Mouse (Mus musculus) hindbrain, embryonic 13.5 days (tissue): Measurements from ENCODE around the gene Spire2. TPM values are rescaled to one million over a fixed set of nuclear protein-coding genes. Genes with fewer than 3 reads are reported as not detected.
"Not testable (repeated sequence)": the region's sequence is repeated elsewhere in the genome, so short reads cannot be mapped to it uniquely, and the experiment has no call there.

Experiments used
- ATAC-seq: fragments of 200-750 bp; cut with Nextera tagmentation; 2 replicates; pipeline ENCODE4 v1.8.0; 2017; ENCODE audit warnings: moderate TSS enrichment; ENCODE audit not compliant: low FRiP score
- H3K27ac ChIP-seq: fragments of 300-500 bp; sonication (generic); 2 replicates; pipeline ENCODE4 v1.5.1; 2015; ENCODE audit warnings: inconsistent platforms, mild to moderate bottlenecking, moderate library complexity
- H3K27me3 ChIP-seq: fragments of 300-500 bp; sonication (generic); 2 replicates; pipeline ENCODE4 v1.6.1; 2015; ENCODE audit warnings: mild to moderate bottlenecking, inconsistent platforms
- H3K36me3 ChIP-seq: fragments of 300-500 bp; sonication (generic); 2 replicates; pipeline ENCODE4 v1.6.1; 2015; ENCODE audit warnings: mild to moderate bottlenecking, inconsistent platforms
- H3K4me1 ChIP-seq: fragments of 300-500 bp; sonication (generic); replicated peaks from 2 replicates; pipeline ENCODE4 v1.6.1; 2015; ENCODE audit warnings: inconsistent platforms
- H3K4me2 ChIP-seq: fragments of 300-500 bp; sonication (generic); 2 replicates; pipeline ENCODE4 v1.6.1; 2015; ENCODE audit warnings: inconsistent platforms, mild to moderate bottlenecking, moderate library complexity
- H3K4me3 ChIP-seq: fragments of 300-500 bp; sonication (generic); 2 replicates; pipeline ENCODE4 v1.5.1; 2015; ENCODE audit warnings: mild to moderate bottlenecking, inconsistent platforms
- H3K9ac ChIP-seq: fragments of 300-500 bp; sonication (generic); 2 replicates; pipeline ENCODE4 v1.6.1; 2015; ENCODE audit warnings: mild to moderate bottlenecking, inconsistent platforms
- H3K9me3 ChIP-seq: fragments of 300-500 bp; sonication (generic); 2 replicates; pipeline ENCODE4 v1.6.1; 2016; ENCODE audit warnings: inconsistent platforms
- WGBS: fragments of 180-500 bp; shearing (Covaris S2); methylation state at CpG from one replicate; pipeline ENCODE4 v1.1.7; 2015; 5-methylcytosine and 5-hydroxymethylcytosine counted together
- polyA plus RNA-seq: library from polyadenylated mRNA; unstranded; fragments of >200 nt; fragmentation: Nextera tagmentation; extraction: Ambion mirVana; gene quantifications from 2 replicates; pipeline ENCODE4 v1.2.1, GENCODE M21; 2015

The Spire2 gene
- polyA plus RNA-seq, 1 experiment from 2014 or later: 39.6 TPM

- H3K4me1 ChIP-seq: peaks cover 63% of the 10 kb centered on the region
These were observed 79.3 kb downstream of the Spire2 start for GRCm38 (mm10) chr8:123411781-123412327.

GRCm38 (mm10) chr8:123412560-123413170, 80.2 kb downstream of the Spire2 start:
- 0 out of 2 replicates have a peak, but pooled peaks have one; percentile 11 for ATAC-seq
- Histone ChIP-seq H3K4me2 (peak overlapping the region; percentile 94), H3K9ac (peak overlapping the region; percentile 100), H3K27me3 (0 out of 2 replicates have a peak, but pooled peaks cover 3% of the 10 kb centered on the region), H3K36me3 (peaks cover under 1% of the 10 kb centered on the region; the same call in 1 of the 2 replicates), H3K4me3 (peak overlapping the region; percentile 88), H3K9me3 (no peaks in the 10 kb centered on the region), H3K4me1 (peaks cover 64% of the 10 kb centered on the region), H3K27ac (peak overlapping the region; percentile 99)
- WGBS: 1% methylated on average over 12 of the region's 12 CpGs

More at GRCm38 (mm10) chr8:123411781-123412327, 79.3 kb downstream of the Spire2 start:
- 0 out of 2 replicates have a peak, but pooled peaks cover 4% of the 10 kb centered on the region for H3K27me3 ChIP-seq
- WGBS: 3% methylated on average over 16 of the region's 16 CpGs
- peak overlapping the region; percentile 94 for H3K4me2 ChIP-seq
- H3K9ac ChIP-seq: peak overlapping the region; percentile 100
- H3K9me3 ChIP-seq: no peaks in the 10 kb centered on the region
- peak overlapping the region; percentile 99 for H3K27ac ChIP-seq
- H3K4me3 ChIP-seq: peak overlapping the region; percentile 88
- H3K36me3 ChIP-seq: no peaks in the 10 kb centered on the region
- peak; percentile 59 for ATAC-seq

GRCm38 (mm10) chr8:123414255-123414654, 81.7 kb downstream of the Spire2 start:
- peak overlapping the region; percentile 88 for H3K4me3 ChIP-seq
- H3K4me2 ChIP-seq: peak overlapping the region; percentile 94
- H3K27me3 ChIP-seq: no peaks in the 10 kb centered on the region
- WGBS: 6% methylated on average over 9 of the region's 9 CpGs
- H3K9ac ChIP-seq: peak overlapping the region; percentile 100
- no peak for ATAC-seq
- peaks cover 16% of the 10 kb centered on the region for H3K36me3 ChIP-seq
- peak overlapping the region; percentile 99 for H3K27ac ChIP-seq
- H3K9me3 ChIP-seq: no peaks in the 10 kb centered on the region
- peaks cover 61% of the 10 kb centered on the region for H3K4me1 ChIP-seq

- 81% methylated on average over 5 of the region's 5 CpGs for whole genome bisulfite sequencing
- Histone ChIP-seq H3K4me3 (peak overlapping the region; percentile 88), H3K4me1 (peaks cover 52% of the 10 kb centered on the region), H3K36me3 (peaks cover 25% of the 10 kb centered on the region), H3K4me2 (peak overlapping the region; percentile 94)
- not testable (repeated sequence) for H3K9me3 ChIP-seq, H3K27me3 ChIP-seq, H3K27ac ChIP-seq, ATAC-seq, H3K9ac ChIP-seq
These were observed 82.6 kb downstream of the Spire2 start for GRCm38 (mm10) chr8:123414997-123415696.

GRCm38 (mm10) chr8:123415967-123416943, 83.7 kb downstream of the Spire2 start:
- H3K4me1 ChIP-seq: peaks cover 52% of the 10 kb centered on the region
- peak overlapping the region; percentile 88 for H3K4me3 ChIP-seq
- peak overlapping the region; percentile 94 for H3K4me2 ChIP-seq
- H3K9me3 ChIP-seq: no peaks in the 10 kb centered on the region
- H3K27ac ChIP-seq: no peak overlapping the region
- peaks cover 36% of the 10 kb centered on the region for H3K36me3 ChIP-seq
- no peaks in the 10 kb centered on the region for H3K27me3 ChIP-seq
- 0 out of 2 replicates have a peak overlapping the region, but pooled peaks have one; percentile 13 for H3K9ac ChIP-seq
- ATAC-seq: no peak
- WGBS: 79% methylated on average over 7 of the region's 8 CpGs

- 0 out of 2 replicates have a peak overlapping the region, but pooled peaks have one; percentile 3 for H3K9ac ChIP-seq
- H3K4me3 ChIP-seq: peak overlapping the region; percentile 88
- peaks cover 42% of the 10 kb centered on the region for H3K36me3 ChIP-seq
- 76% methylated on average over 8 of the region's 8 CpGs for WGBS
- H3K9me3 ChIP-seq: no peaks in the 10 kb centered on the region
- H3K27me3 ChIP-seq: no peaks in the 10 kb centered on the region
- peak overlapping the region; percentile 94 for H3K4me2 ChIP-seq
- H3K4me1 ChIP-seq: peaks cover 58% of the 10 kb centered on the region
- ATAC-seq: no peak
- no peak overlapping the region for H3K27ac ChIP-seq
These were observed 84.5 kb downstream of the Spire2 start for GRCm38 (mm10) chr8:123416944-123417555.

Other genes starting within 250 kb of the Spire2 start
- gene Rpl13, start 230.4 kb upstream of the Spire2 start, polyA plus RNA-seq: 766 and 789 TPM in 2 replicates
- gene Cpne7, start 215.3 kb upstream of the Spire2 start, polyA plus RNA-seq: 0.53 and 0.87 TPM in 2 replicates
- gene Sult5a1, start 174.4 kb upstream of the Spire2 start, polyA plus RNA-seq: 1.5 and 2.2 TPM in 2 replicates
- gene Dpep1, start 146.5 kb upstream of the Spire2 start, polyA plus RNA-seq: 0.35 TPM in 1 of 2 replicates, not detected in the other
- gene Chmp1a, start 120.0 kb upstream of the Spire2 start, polyA plus RNA-seq: 202 and 209 TPM in 2 replicates
- gene Spata33, start 119.9 kb upstream of the Spire2 start, polyA plus RNA-seq: 7.8 and 8.4 TPM in 2 replicates
- gene Cdk10, start 107.9 kb upstream of the Spire2 start, polyA plus RNA-seq: 44.0 and 46.9 TPM in 2 replicates
- gene Spata2l, start 96.5 kb upstream of the Spire2 start, polyA plus RNA-seq: 4.1 and 4.4 TPM in 2 replicates
- 24.3 and 26.0 TPM in 2 replicates for gene Zfp276, start 78.5 kb upstream of the Spire2 start, polyA plus RNA-seq
- 51.1 and 52.9 TPM in 2 replicates for gene Vps9d1, start 78.4 kb upstream of the Spire2 start, polyA plus RNA-seq
- 7.8 and 11.1 TPM in 2 replicates for gene Fanca, start 14.1 kb upstream of the Spire2 start, polyA plus RNA-seq
- 273 and 284 TPM in 2 replicates for gene Tcf25, start 41.0 kb downstream of the Spire2 start, polyA plus RNA-seq
- gene Mc1r, start 74.4 kb downstream of the Spire2 start, polyA plus RNA-seq: 0.17 TPM in 2 replicates
- 1,817 and 1,895 TPM in 2 replicates for gene Tubb3, start 78.7 kb downstream of the Spire2 start, polyA plus RNA-seq
- 42.2 and 44.3 TPM in 2 replicates for gene Def8, start 90.8 kb downstream of the Spire2 start, polyA plus RNA-seq
- gene Afg3l1, start 145.2 kb downstream of the Spire2 start, polyA plus RNA-seq: 57.8 and 62.4 TPM in 2 replicates
- gene Dbndd1, start 182.8 kb downstream of the Spire2 start, polyA plus RNA-seq: 85.6 and 93.6 TPM in 2 replicates
- gene Gas8, start 186.1 kb downstream of the Spire2 start, polyA plus RNA-seq: 42.5 and 44.8 TPM in 2 replicates